Comparison of ENCODE assay signal across 8 mouse cellular contexts in genomic region chr19:40658935-40659334, GRCm38 (mm10). TPM values are rescaled to one million over a fixed set of nuclear protein-coding genes. Genes with fewer than 3 reads are reported as not detected.
DNase-seq lines count a peak whose midpoint lies in the region; ATAC-seq and TF ChIP-seq lines count a peak whose summit lies in the region.
"Had no signal": no experiment of that assay in that cellular context is flagged by ENCODE, and none has a peak within 500 bp of the region (broad histone marks: within the 10 kb centered on the region; RNA-seq: fewer than 3 reads in every experiment).

No protein-coding gene starts in this region.

- H3K9me3 ChIP-seq in heart, embryonic 15.5 days (replicated peaks) = no peaks in the 10 kb centered on the region
- H3K9me3 ChIP-seq in CH12.LX (replicated peaks; ENCODE audit: low read length) = no peaks in the 10 kb centered on the region
- no peaks in the 10 kb centered on the region for H3K9me3 ChIP-seq in heart, postnatal 0 days (replicated peaks; ENCODE audit: control insufficient read depth, low read length)

- H3K4me3 ChIP-seq in heart, embryonic 15.5 days = 0 out of 2 replicates have a peak overlapping the region, but pooled peaks have one; percentile 47
- H3K4me3 ChIP-seq in CH12.LX (replicated peaks in 1 of 3; ENCODE audit: low read depth in 2 of 3, low read length in 2 of 3, poor library complexity in 1 of 3) = peak overlapping the region in 2 of 3 experiments; percentile 22 to 89
- H3K4me3 ChIP-seq in heart, postnatal 0 days (ENCODE audit: low read depth, low read length) = peak overlapping the region; percentile 46; the same call in 1 of the 2 replicates
- H3K4me3 ChIP-seq in macrophage (ENCODE audit: inconsistent target) = peak overlapping the region; percentile 77

- H3K79me2 ChIP-seq in CH12.LX (replicated peaks; ENCODE audit: control insufficient read depth, extremely low read depth, insufficient read depth, poor library complexity, severe bottlenecking) (peaks cover 8% of the 10 kb centered on the region), macrophage (ENCODE audit: inconsistent target) (peaks cover 43% of the 10 kb centered on the region)

- WGBS in heart, embryonic 15.5 days = 50% methylated on average over 5 of the region's 5 CpGs
- WGBS in heart, postnatal 0 days = 54% methylated on average over 5 of the region's 5 CpGs
- WGBS in macrophage (ENCODE audit: missing documents) = 68% methylated on average over 5 of the region's 5 CpGs

- ATAC-seq in heart, embryonic 15.5 days (replicated peaks; ENCODE audit: insufficient number of reproducible peaks, insufficient read depth, low FRiP score, low read depth) = no peak
- ATAC-seq in heart, postnatal 0 days (ENCODE audit: insufficient read depth, low read depth) = no peak

- H3K4me1 ChIP-seq in heart, embryonic 15.5 days (replicated peaks) = peaks cover 18% of the 10 kb centered on the region
- peaks cover 14 to 51% of the 10 kb centered on the region in 2 experiments for H3K4me1 ChIP-seq in CH12.LX (ENCODE audit: control insufficient read depth in 1 of 2, insufficient read depth in 2 of 2)
- H3K4me1 ChIP-seq in heart, postnatal 0 days (ENCODE audit: control insufficient read depth, insufficient read depth) = peaks cover 5% of the 10 kb centered on the region; the same call in 1 of the 2 replicates

- H3K36me3 ChIP-seq in heart, embryonic 15.5 days = no peaks in the 10 kb centered on the region
- H3K36me3 ChIP-seq in CH12.LX (replicated peaks in 1 of 2; ENCODE audit: control insufficient read depth in 1 of 2, insufficient read depth in 1 of 2, low read length in 1 of 2) (peaks cover 0 to 10% of the 10 kb centered on the region in 2 experiments), macrophage (ENCODE audit: inconsistent target) (no peaks in the 10 kb centered on the region)
- no peaks in the 10 kb centered on the region for H3K36me3 ChIP-seq in heart, postnatal 0 days (replicated peaks; ENCODE audit: control insufficient read depth, insufficient read depth, low read length)

- dilution Hi-C loops in CH12.LX (cut with MboI; ENCODE audit: extremely low pct_ligation_motif_present, extremely low pct_unique_long_range_greater_than_20kb, low sequenced_read_pairs) = no loop called here

- in situ Hi-C loops in CH12.LX (cut with MboI; ENCODE audit: low pct_ligation_motif_present, low pct_unique_long_range_greater_than_20kb, low sequenced_read_pairs) = no loop called here

- no peaks in the 10 kb centered on the region for H3K27me3 ChIP-seq in heart, embryonic 15.5 days
- H3K27me3 ChIP-seq in CH12.LX (replicated peaks) = no peaks in the 10 kb centered on the region
- no peaks in the 10 kb centered on the region for H3K27me3 ChIP-seq in heart, postnatal 0 days (ENCODE audit: control insufficient read depth, insufficient read depth, low read length)

- no peak overlapping the region for H3K9ac ChIP-seq in heart, embryonic 15.5 days
- peak overlapping the region; percentile 89; the same call in 1 of the 2 replicates for H3K9ac ChIP-seq in CH12.LX (ENCODE audit: insufficient read depth, low read depth)
- H3K9ac ChIP-seq in heart, postnatal 0 days (replicated peaks; ENCODE audit: low read depth, low read length) = no peak overlapping the region

- no peak overlapping the region for H3K27ac ChIP-seq in heart, embryonic 15.5 days
- H3K27ac ChIP-seq in CH12.LX (ENCODE audit: insufficient read depth, low read depth) (peak overlapping the region; percentile 10; the same call in 1 of the 2 replicates), macrophage (peak overlapping the region; percentile 96)
- H3K27ac ChIP-seq in heart, postnatal 0 days (ENCODE audit: low read depth) = no peak overlapping the region

- peak overlapping the region; percentile 80 for H3K4me2 ChIP-seq in heart, embryonic 15.5 days
- peak overlapping the region; percentile 86; the same call in 1 of the 2 replicates for H3K4me2 ChIP-seq in CH12.LX (ENCODE audit: insufficient read depth, low read depth, poor library complexity, severe bottlenecking)
- peak overlapping the region; percentile 72 for H3K4me2 ChIP-seq in heart, postnatal 0 days (ENCODE audit: low read depth, low read length)

- no peak for TF ChIP-seq RAD21 in CH12.LX (IDR thresholded peaks at IDR 0.05; ENCODE audit: low read depth, low read length)

- TF ChIP-seq CTCF in CH12.LX (conservative IDR thresholded peaks at IDR 0.05 in 1 of 2, IDR thresholded peaks at IDR 0.05 in 1 of 2; ENCODE audit: low read depth in 2 of 2, low read length in 2 of 2) = no peak
- no peak for TF ChIP-seq CTCF in heart, postnatal 0 days (IDR thresholded peaks at IDR 0.05; ENCODE audit: low read depth)

- no peak for DNase-seq in heart, adult 9 months (ENCODE audit: low spot score in 2 of 2)
- no peak for DNase-seq in CH12.LX (ENCODE audit: extremely low read depth)
- no peak for DNase-seq in heart, postnatal 0 days (ENCODE audit: low spot score)
- no peak for DNase-seq in layer of hippocampus, adult 8-10 months (ENCODE audit: low spot score in 2 of 2)
- DNase-seq in urinary bladder, adult 2 months (ENCODE audit: low spot score) = no peak

- no peak for TF ChIP-seq POLR2A in CH12.LX (IDR thresholded peaks at IDR 0.05; ENCODE audit: low read depth, low read length)

- no peak for TF ChIP-seq EP300 in CH12.LX (IDR thresholded peaks at IDR 0.05; ENCODE audit: low read length)
- no peak for TF ChIP-seq EP300 in heart, postnatal 0 days (IDR thresholded peaks at IDR 0.05; ENCODE audit: low read depth)

TF ChIP-seq in CH12.LX, 34 proteins besides CTCF, POLR2A, EP300 and RAD21:
- TF ChIP-seq IRF4 (IDR thresholded peaks at IDR 0.05; ENCODE audit: low read depth, low read length) = no peak
- no peak for TF ChIP-seq MAFK (IDR thresholded peaks at IDR 0.05; ENCODE audit: insufficient replicate concordance, low read length)
- no peak for TF ChIP-seq ELF1 (IDR thresholded peaks at IDR 0.05; ENCODE audit: low read depth, low read length)
- TF ChIP-seq KAT2A (IDR thresholded peaks at IDR 0.05; ENCODE audit: insufficient replicate concordance, low read length) = no peak
- no peak for TF ChIP-seq JUN (IDR thresholded peaks at IDR 0.05; ENCODE audit: insufficient read depth, low read depth, low read length)
- TF ChIP-seq MEF2A (IDR thresholded peaks at IDR 0.05; ENCODE audit: borderline replicate concordance, low read depth, low read length) = no peak

RNA-seq across cellular contexts. Expression of gene Entpd1, which starts 46.8 kb away (rescaled TPM):
- polyA plus RNA-seq in heart, embryonic 15.5 days (2015; fragmentation: Nextera tagmentation; extraction: Ambion mirVana) = 8.9 and 12.8 TPM in 2 replicates
- total RNA-seq in CH12.LX (2012; rRNA removed) = 21.2 TPM in 2 replicates
- 14.7 and 15.7 TPM in 2 replicates for total RNA-seq in CH12.LX (2014; rRNA removed)
- 18.6 and 19.5 TPM in 2 replicates for polyA plus RNA-seq in CH12.LX (2012; ENCODE audit: insufficient read length, low read depth)
- total RNA-seq in heart, postnatal 0 days (2014; rRNA removed; ENCODE audit: low replicate concordance) = 18.5 and 31.7 TPM in 2 replicates
- 9.2 and 10.3 TPM in 2 replicates for polyA plus RNA-seq in heart, postnatal 0 days (2015; fragmentation: Nextera tagmentation; extraction: Ambion mirVana)
- total RNA-seq in macrophage (2018; cell fraction: chromatin; rRNA removed) = 100 to 1,000 TPM in 23 of 26 experiments, 10 to 100 TPM in 3; 33.7 to 454 (median 135) TPM
- 100 to 1,000 TPM in 18 of 26 experiments, 10 to 100 TPM in 8; 86.1 to 339 (median 189) TPM for total RNA-seq in macrophage (2018; cell fraction: cytosol; rRNA removed)
- total RNA-seq in macrophage (2018; cell fraction: nucleus; rRNA removed) = 100 to 1,000 TPM in 24 of 26 experiments, 10 to 100 TPM in 2; 83.5 to 570 (median 192) TPM
- 164 to 283 TPM (median 241 TPM) in 3 replicates for polyA plus RNA-seq in macrophage (2018)
- total RNA-seq in layer of hippocampus, adult 8-10 months (2022) = 10 to 100 TPM; 16.0 to 32.9 (median 21.3) TPM
- 82.5 and 102 TPM in 2 replicates for polyA plus RNA-seq in urinary bladder, adult 2 months (2012; rRNA removed)
- total RNA-seq: MEL had no signal

RNA-seq across cellular contexts. Expression of gene Tctn3, which starts 46.9 kb away (rescaled TPM):
- 9.6 TPM in 2 replicates for polyA plus RNA-seq in heart, embryonic 15.5 days (2015; fragmentation: Nextera tagmentation; extraction: Ambion mirVana)
- 8.4 and 9.9 TPM in 2 replicates for total RNA-seq in CH12.LX (2012; rRNA removed)
- total RNA-seq in CH12.LX (2014; rRNA removed) = 5.8 and 6.4 TPM in 2 replicates
- polyA plus RNA-seq in CH12.LX (2012; ENCODE audit: insufficient read length, low read depth) = 7.4 and 10.6 TPM in 2 replicates
- 10.7 and 16.2 TPM in 2 replicates for total RNA-seq in heart, postnatal 0 days (2014; rRNA removed; ENCODE audit: low replicate concordance)
- 6.7 and 7.0 TPM in 2 replicates for polyA plus RNA-seq in heart, postnatal 0 days (2015; fragmentation: Nextera tagmentation; extraction: Ambion mirVana)
- total RNA-seq in macrophage (2018; cell fraction: chromatin; rRNA removed) = 10 to 100 TPM; 10.5 to 46.6 (median 22.1) TPM
- total RNA-seq in macrophage (2018; cell fraction: cytosol; rRNA removed) = 10 to 100 TPM in 6 of 26 experiments, 1 to 10 TPM in 20; 4.0 to 12.7 (median 7.7) TPM
- 10 to 100 TPM in 23 of 26 experiments, 1 to 10 TPM in 3; 9.6 to 43.3 (median 20.3) TPM for total RNA-seq in macrophage (2018; cell fraction: nucleus; rRNA removed)
- polyA plus RNA-seq in macrophage (2018) = 7.0 to 10.4 TPM (median 7.7 TPM) in 3 replicates
- total RNA-seq in layer of hippocampus, adult 8-10 months (2022) = 10 to 100 TPM; 17.7 to 19.5 (median 18.8) TPM
- polyA plus RNA-seq in urinary bladder, adult 2 months (2012; rRNA removed) = 10.4 and 10.6 TPM in 2 replicates

Comparison
In these comparisons a context has a peak if more than half of its experiments do, and no peak if none do; other contexts are left out.
1. H3K27ac ChIP-seq: peak in CH12.LX (single experiment) and macrophage (single experiment); none in heart, embryonic 15.5 days (single experiment) and heart, postnatal 0 days (single experiment).
2. Peak in every context shown above with its lines, with median percentiles within 50 percentile points of each other: H3K4me2 ChIP-seq and H3K4me3 ChIP-seq.